Mouse (Mus musculus): ENCODE measurements at regions not wholly inside any gene's neighbourhood (a gene's known extent, or its start where the extent isn't known, plus 50 kb on each side); places are given as distances from the start of the nearest gene placed in this dataset.

- H3K9me3 ChIP-seq = no peaks in the 10 kb centered on the region
- no peak overlapping the region for H3K27ac ChIP-seq
- H3K4me1 ChIP-seq = no peaks in the 10 kb centered on the region
- H3K27me3 ChIP-seq = no peaks in the 10 kb centered on the region
- WGBS = 58% methylated on average over 6 of the region's 6 CpGs
- H3K4me2 ChIP-seq (replicated peaks) = no peak overlapping the region
- H3K9ac ChIP-seq = no peak overlapping the region
- no peak overlapping the region for H3K4me3 ChIP-seq
- no peak for ATAC-seq (ENCODE audit: low FRiP score, low read depth)
- no peaks in the 10 kb centered on the region for H3K36me3 ChIP-seq
Observed at GRCm38 (mm10) chr5:60061178-60061577, 1747.4 kb upstream of the G6pd2 start.
